In genomic region chr2:118764875-118765274, GRCm38 (mm10) we compare ENCODE assay signal across 23 mouse cellular contexts. TPM values are rescaled to one million over a fixed set of nuclear protein-coding genes. Genes with fewer than 3 reads are reported as not detected.
DNase-seq lines count a peak whose midpoint lies in the region; ATAC-seq and TF ChIP-seq lines count a peak whose summit lies in the region.
"Had no signal": no experiment of that assay in that cellular context is flagged by ENCODE, and none has a peak within 500 bp of the region (broad histone marks: within the 10 kb centered on the region; RNA-seq: fewer than 3 reads in every experiment).

No protein-coding gene starts in this region.

- H3K4me2 ChIP-seq in heart, embryonic 12.5 days, result no peak overlapping the region
- H3K4me2 ChIP-seq: embryonic facial prominence, embryonic 12.5 days; forebrain, embryonic 15.5 days had no signal

- no peak for ATAC-seq in heart, embryonic 12.5 days (ENCODE audit: insufficient number of reproducible peaks, low FRiP score)
- no peak for ATAC-seq in megakaryocyte progenitor cell, adult 5-6 weeks (replicated peaks; ENCODE audit: poor library complexity)
- ATAC-seq: activated CD4-positive, CD25-positive, alpha-beta regulatory T cell, adult 4 months; CD4-positive, CD25-positive, alpha-beta regulatory T cell, adult 4 months; forebrain, embryonic 13.5 days; forebrain, embryonic 15.5 days; forebrain, postnatal 0 days; Patski had no signal

- no peaks in the 10 kb centered on the region for H3K27me3 ChIP-seq in heart, embryonic 12.5 days (replicated peaks)
- H3K27me3 ChIP-seq: forebrain, embryonic 13.5 days; forebrain, embryonic 15.5 days; Patski had no signal

- peaks cover 49% of the 10 kb centered on the region for H3K4me1 ChIP-seq in heart, embryonic 12.5 days (replicated peaks)
- peaks cover 35% of the 10 kb centered on the region for H3K4me1 ChIP-seq in lung, adult 2 months (ENCODE audit: control insufficient read depth, insufficient read depth, low read length)

- TF ChIP-seq POLR2A in lung, adult 2 months (IDR thresholded peaks at IDR 0.05; ENCODE audit: borderline replicate concordance, extremely low read depth, low read depth, low read length), result no peak

- no peak overlapping the region for H3K9ac ChIP-seq in heart, embryonic 12.5 days
- H3K9ac ChIP-seq: embryonic facial prominence, embryonic 12.5 days; forebrain, embryonic 13.5 days; forebrain, embryonic 15.5 days; forebrain, postnatal 0 days had no signal

- no peak overlapping the region for H3K27ac ChIP-seq in heart, embryonic 12.5 days (ENCODE audit: poor library complexity, severe bottlenecking)
- H3K27ac ChIP-seq: embryonic facial prominence, embryonic 10.5 days; embryonic facial prominence, embryonic 12.5 days; forebrain, embryonic 13.5 days; forebrain, embryonic 15.5 days had no signal

- no peak overlapping the region for H3K4me3 ChIP-seq in heart, embryonic 12.5 days
- H3K4me3 ChIP-seq in lung, adult 2 months (replicated peaks; ENCODE audit: extremely low read depth, low read depth, low read length), result no peak overlapping the region
- H3K4me3 ChIP-seq: embryonic facial prominence, embryonic 12.5 days; forebrain, embryonic 13.5 days; forebrain, embryonic 15.5 days had no signal

- peak; percentile 59 for DNase-seq in cerebellum, adult 11-12 months
- no peak for DNase-seq in cerebellum, postnatal 25 days
- peak; percentile 90 for DNase-seq in heart, adult 11 months
- DNase-seq in lung, adult 2 months, result peak; percentile 14
- DNase-seq in lung, postnatal 25 days (ENCODE audit: low spot score), result no peak
- DNase-seq: adrenal gland, adult 8-10 months had no signal

- no peak for TF ChIP-seq CTCF in lung, adult 2 months (IDR thresholded peaks at IDR 0.05; ENCODE audit: insufficient read depth, low read length)

- 83% methylated on average over 5 of the region's 5 CpGs for WGBS in heart, embryonic 12.5 days
- 81% methylated on average over 5 of the region's 5 CpGs for WGBS in lung, adult 2 months

- H3K9me3 ChIP-seq in heart, embryonic 12.5 days (replicated peaks), result no peaks in the 10 kb centered on the region
- H3K9me3 ChIP-seq: embryonic facial prominence, embryonic 10.5 days; embryonic facial prominence, embryonic 12.5 days; forebrain, embryonic 13.5 days; forebrain, embryonic 15.5 days; G1E had no signal

- no peaks in the 10 kb centered on the region for H3K36me3 ChIP-seq in heart, embryonic 12.5 days
- H3K36me3 ChIP-seq: embryonic facial prominence, embryonic 10.5 days; embryonic facial prominence, embryonic 12.5 days; forebrain, embryonic 15.5 days; G1E had no signal

RNA-seq across cellular contexts. Expression of gene Ccdc9b, which starts 2.4 kb away (rescaled TPM):
- 2.7 and 3.6 TPM in 2 replicates for polyA plus RNA-seq in heart, embryonic 12.5 days (2016; fragmentation: Nextera tagmentation; extraction: Ambion mirVana)
- 20.8 and 27.6 TPM in 2 replicates for polyA plus RNA-seq in lung, adult 2 months (2012; rRNA removed)
- total RNA-seq in megakaryocyte progenitor cell, adult 5-6 weeks (2015), result 0.07 and 0.25 TPM in 2 replicates
- 0.42 and 0.47 TPM in 2 replicates for total RNA-seq in megakaryocyte progenitor cell, adult 5-6 weeks (2017)
- total RNA-seq: CH12.LX had no signal
- polyA plus RNA-seq: activated CD4-positive, CD25-positive, alpha-beta regulatory T cell, adult 4 months; CD4-positive, CD25-positive, alpha-beta regulatory T cell, adult 4 months; G1E had no signal

RNA-seq across cellular contexts. Expression of gene Phgr1, which starts 7.7 kb away (rescaled TPM):
- polyA plus RNA-seq in heart, embryonic 12.5 days (2016; fragmentation: Nextera tagmentation; extraction: Ambion mirVana), result not detected in 2 replicates
- 2.2 and 70.4 TPM in 2 replicates for polyA plus RNA-seq in lung, adult 2 months (2012; rRNA removed)
- total RNA-seq in megakaryocyte progenitor cell, adult 5-6 weeks (2015), result not detected in 2 replicates
- total RNA-seq in megakaryocyte progenitor cell, adult 5-6 weeks (2017), result not detected in 2 replicates
- total RNA-seq: adrenal gland, adult 18-20 months; adrenal gland, adult 8-10 months; adrenal gland, postnatal 14 days; adrenal gland, postnatal 36 days; CH12.LX; forebrain, postnatal 0 days; G1E had no signal
- polyA plus RNA-seq: activated CD4-positive, CD25-positive, alpha-beta regulatory T cell, adult 4 months; CD4-positive, CD25-positive, alpha-beta regulatory T cell, adult 4 months; cortical plate, adult 2 months; embryonic facial prominence, embryonic 10.5 days; embryonic facial prominence, embryonic 12.5 days; forebrain, embryonic 11.5 days; forebrain, embryonic 13.5 days; forebrain, embryonic 15.5 days; forebrain, postnatal 0 days; G1E; Patski had no signal

RNA-seq across cellular contexts. Expression of gene Disp2, which starts 14.6 kb away (rescaled TPM):
- polyA plus RNA-seq in heart, embryonic 12.5 days (2016; fragmentation: Nextera tagmentation; extraction: Ambion mirVana), result 0.10 and 0.23 TPM in 2 replicates
- polyA plus RNA-seq in lung, adult 2 months (2012; rRNA removed), result 5.8 and 9.2 TPM in 2 replicates
- not detected in 2 replicates for total RNA-seq in megakaryocyte progenitor cell, adult 5-6 weeks (2015)
- not detected in 2 replicates for total RNA-seq in megakaryocyte progenitor cell, adult 5-6 weeks (2017)
- total RNA-seq: CH12.LX had no signal
- polyA plus RNA-seq: CD4-positive, CD25-positive, alpha-beta regulatory T cell, adult 4 months had no signal

RNA-seq across cellular contexts. Expression of gene Inafm2, which starts 19.3 kb away (rescaled TPM):
- 33.8 and 37.3 TPM in 2 replicates for polyA plus RNA-seq in heart, embryonic 12.5 days (2016; fragmentation: Nextera tagmentation; extraction: Ambion mirVana)
- 18.1 and 23.5 TPM in 2 replicates for polyA plus RNA-seq in lung, adult 2 months (2012; rRNA removed)
- 27.9 and 29.6 TPM in 2 replicates for total RNA-seq in megakaryocyte progenitor cell, adult 5-6 weeks (2015)
- total RNA-seq in megakaryocyte progenitor cell, adult 5-6 weeks (2017), result 17.9 and 20.3 TPM in 2 replicates

RNA-seq across cellular contexts. Expression of gene Plcb2, which starts 36.6 kb away (rescaled TPM):
- 1.4 and 1.5 TPM in 2 replicates for polyA plus RNA-seq in heart, embryonic 12.5 days (2016; fragmentation: Nextera tagmentation; extraction: Ambion mirVana)
- polyA plus RNA-seq in lung, adult 2 months (2012; rRNA removed), result 11.8 and 15.2 TPM in 2 replicates
- total RNA-seq in megakaryocyte progenitor cell, adult 5-6 weeks (2015), result 71.2 and 80.9 TPM in 2 replicates
- total RNA-seq in megakaryocyte progenitor cell, adult 5-6 weeks (2017), result 61.1 and 70.4 TPM in 2 replicates

Comparison
In these comparisons a context has a peak if more than half of its experiments do, and no peak if none do; other contexts are left out.
1. DNase-seq: peak in cerebellum, adult 11-12 months (single experiment), heart, adult 11 months (single experiment) and lung, adult 2 months (single experiment); none in cerebellum, postnatal 25 days (0 of 2) and lung, postnatal 25 days (single experiment).